Mouse (Mus musculus): Measurements from ENCODE around the gene Cct7.

DNA sequence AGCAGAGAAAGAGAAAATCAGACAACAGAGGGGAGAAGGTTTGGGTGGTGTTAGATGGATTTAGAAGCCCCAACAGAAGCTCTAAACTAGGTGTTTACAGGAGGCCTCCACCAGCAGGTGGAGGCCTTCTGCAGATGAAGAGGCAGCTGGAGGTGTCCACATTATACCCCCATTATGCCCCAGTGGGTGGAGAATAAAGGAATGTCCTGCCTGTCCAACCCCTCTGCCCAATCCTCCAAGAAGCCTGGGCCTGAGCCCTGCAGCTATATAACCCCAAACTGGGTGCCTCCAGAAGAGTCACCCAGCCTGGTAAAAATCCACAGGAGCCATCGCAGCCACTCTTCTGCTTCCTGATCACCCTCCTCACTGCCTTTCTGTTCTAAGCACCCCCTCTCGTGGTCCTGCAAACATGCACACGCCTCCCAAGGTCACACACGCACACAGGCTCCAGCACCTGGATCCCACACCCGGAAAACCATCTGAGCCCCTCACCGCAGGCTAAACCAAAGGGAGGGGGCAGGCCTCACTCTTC, 50.3 kb downstream of the Cct7 start:
- TF ChIP-seq POLR2A (IDR thresholded peaks at IDR 0.05; ENCODE audit: insufficient read length, low read depth) (no peak), USF1 (IDR thresholded peaks at IDR 0.05; ENCODE audit: low read depth) (no peak), E2F4 (IDR thresholded peaks at IDR 0.05; ENCODE audit: insufficient read depth) (no peak), MYOD1 (IDR thresholded peaks at IDR 0.05; ENCODE audit: control insufficient read depth in 1 of 3, insufficient read length in 2 of 3, low read depth in 2 of 3) (no peak), REST (IDR thresholded peaks at IDR 0.05; ENCODE audit: insufficient read depth, insufficient read length) (no peak), MAX (IDR thresholded peaks at IDR 0.05; ENCODE audit: low read depth) (no peak), SRF (IDR thresholded peaks at IDR 0.05; ENCODE audit: control insufficient read depth, insufficient read length, low read depth) (no peak)

Data from myocyte (in vitro differentiated cells).